Mouse (Mus musculus) embryonic facial prominence, embryonic 11.5 days (tissue): ENCODE data around the gene Apeh. TPM values are rescaled to one million over a fixed set of nuclear protein-coding genes. Genes with fewer than 3 reads are reported as not detected.

ENCODE experiments used
- ATAC-seq: fragments of 200-750 bp; cut with Nextera tagmentation; replicated peaks from 2 replicates; pipeline ENCODE4 v1.8.0; 2017; ENCODE audit warnings: low read depth; ENCODE audit not compliant: insufficient number of reproducible peaks, low FRiP score, low TSS enrichment
- DNase-seq: peaks from one replicate; pipeline ENCODE4 v3.0.0-alpha.2; 2015; ENCODE audit warnings: low spot score
- H3K27ac ChIP-seq: fragments of 300-500 bp; sonication (generic); replicated peaks from 2 replicates; pipeline ENCODE4 v1.5.1; 2014; ENCODE audit warnings: mild to moderate bottlenecking, low read depth, low read length, control low read depth
- H3K27me3 ChIP-seq: fragments of 300-500 bp; sonication (generic); 2 replicates; pipeline ENCODE4 v1.6.1; 2014; ENCODE audit warnings: mild to moderate bottlenecking, low read length, moderate library complexity, mixed read lengths; ENCODE audit not compliant: control insufficient read depth, insufficient read depth
- H3K36me3 ChIP-seq: fragments of 300-500 bp; sonication (generic); replicated peaks from 2 replicates; pipeline ENCODE4 v1.6.1; 2014; ENCODE audit warnings: low read depth, mild to moderate bottlenecking, low read length, moderate library complexity, mixed read lengths; ENCODE audit not compliant: control insufficient read depth, insufficient read depth
- H3K4me1 ChIP-seq: fragments of 300-500 bp; sonication (generic); 2 replicates; pipeline ENCODE4 v1.6.1; 2014; ENCODE audit warnings: low read length, mixed read lengths; ENCODE audit not compliant: control insufficient read depth, insufficient read depth
- H3K4me2 ChIP-seq: fragments of 300-500 bp; sonication (generic); 2 replicates; pipeline ENCODE4 v1.6.1; 2014; ENCODE audit warnings: low read depth, mild to moderate bottlenecking, control low read depth, low read length, moderate library complexity
- H3K4me3 ChIP-seq: fragments of 300-500 bp; sonication (generic); 2 replicates; pipeline ENCODE4 v1.5.1; 2014; ENCODE audit warnings: low read depth, low read length, control low read depth
- H3K9ac ChIP-seq: fragments of 300-500 bp; sonication (generic); replicated peaks from 2 replicates; pipeline ENCODE4 v1.6.1; 2014; ENCODE audit warnings: mild to moderate bottlenecking, control low read depth, low read length
- H3K9me3 ChIP-seq: fragments of 300-500 bp; sonication (generic); replicated peaks from 2 replicates; pipeline ENCODE4 v1.6.1; 2016; ENCODE audit warnings: mild to moderate bottlenecking, low read length, inconsistent platforms, mixed read lengths; ENCODE audit not compliant: control insufficient read depth
- WGBS: fragments of 180-500 bp; shearing (Covaris S2); extraction: QIAGEN DNeasy Blood & Tissue Kit; methylation state at CpG from one replicate; pipeline ENCODE4 v1.1.7; 2014; 5-methylcytosine and 5-hydroxymethylcytosine counted together
- polyA plus RNA-seq: library from polyadenylated mRNA; unstranded; fragments of >200 nt; fragmentation: Nextera tagmentation; extraction: Ambion mirVana; gene quantifications from 2 replicates; pipeline ENCODE4 v1.2.1, GENCODE M21; 2014

The Apeh gene
- 45.3 and 47.2 TPM in 2 replicates for polyA plus RNA-seq

- no peaks in the 10 kb centered on the region for H3K4me1 ChIP-seq
- H3K27me3 ChIP-seq, result no peaks in the 10 kb centered on the region
- no peaks in the 10 kb centered on the region for H3K9me3 ChIP-seq
- peak within 1 kb of the TSS; percentile 66; the same call in 1 of the 2 replicates for H3K27ac ChIP-seq
- peaks cover 5% of the 10 kb centered on the region for H3K36me3 ChIP-seq
- peak within 1 kb of the TSS; percentile 88 for H3K4me2 ChIP-seq
- under 1% methylated on average over 52 of the region's 52 CpGs for WGBS
- ATAC-seq (peak; percentile 90), DNase-seq (peak; percentile 97)
- peak within 1 kb of the TSS; percentile 84 for H3K9ac ChIP-seq
- H3K4me3 ChIP-seq, result peak within 1 kb of the TSS; percentile 77
These were observed at the start of gene Apeh for GRCm38 (mm10) chr9:108094184-108094941. TSS of gene Apeh (minus strand) at chr9:108094606.

- WGBS, result 82% methylated on average over 2 of the region's 2 CpGs
- Histone ChIP-seq H3K9me3 (no peaks in the 10 kb centered on the region), H3K27me3 (no peaks in the 10 kb centered on the region), H3K4me2 (no peak overlapping the region), H3K36me3 (no peaks in the 10 kb centered on the region), H3K27ac (no peak overlapping the region), H3K9ac (no peak overlapping the region), H3K4me3 (no peak overlapping the region), H3K4me1 (no peaks in the 10 kb centered on the region)
- no peak for ATAC-seq
- no peak for DNase-seq
These were observed 49.1 kb upstream of the Apeh start for GRCm38 (mm10) chr9:108143470-108143869.

GRCm38 (mm10) chr9:108141387-108141786, 47.0 kb upstream of the Apeh start:
- ATAC-seq, result no peak
- WGBS, result 85% methylated on average over 10 of the region's 10 CpGs

DNA sequence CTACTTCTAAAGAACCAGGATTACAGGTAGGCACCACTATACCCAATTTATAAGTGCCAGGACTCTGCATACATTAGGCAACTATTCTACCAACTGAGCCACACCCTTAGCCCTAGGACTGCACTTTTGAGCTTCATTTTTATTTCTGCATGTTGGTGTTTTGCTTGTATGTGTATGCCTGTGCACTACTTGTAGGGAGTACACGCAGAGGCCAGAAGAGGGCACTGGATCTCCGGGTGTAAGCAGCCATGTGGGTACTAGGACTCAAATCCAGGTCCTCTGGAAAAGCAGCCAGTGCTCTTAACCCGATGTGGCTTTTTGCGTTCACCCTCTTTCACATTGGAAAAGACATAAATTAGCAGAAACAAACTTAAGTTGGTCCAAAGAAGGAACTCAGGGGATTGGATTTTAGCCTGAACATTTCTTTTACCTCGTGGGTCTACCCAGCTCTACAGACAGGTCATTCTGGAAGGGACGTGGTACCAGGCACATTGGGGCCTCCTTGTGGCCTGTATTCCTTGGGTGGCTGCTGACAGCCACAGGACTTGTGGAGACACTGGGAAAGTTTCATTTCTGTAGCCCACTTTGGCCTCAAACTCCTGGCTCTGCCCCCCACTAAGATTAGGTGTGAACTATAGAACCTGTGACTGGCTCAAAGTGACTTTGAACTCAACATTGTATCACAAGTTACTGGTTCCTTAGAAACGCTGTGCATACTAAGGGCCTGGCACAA, 45.7 kb upstream of the Apeh start:
- no peak for ATAC-seq
- no peak overlapping the region for H3K27ac ChIP-seq
- no peak overlapping the region for H3K9ac ChIP-seq
- H3K4me1 ChIP-seq, result no peaks in the 10 kb centered on the region; the same call in 1 of the 2 replicates
- H3K27me3 ChIP-seq, result no peaks in the 10 kb centered on the region
- no peaks in the 10 kb centered on the region for H3K9me3 ChIP-seq
- WGBS, result 76% methylated on average over 7 of the region's 7 CpGs
- no peak overlapping the region for H3K4me2 ChIP-seq
- no peak for DNase-seq
- no peaks in the 10 kb centered on the region for H3K36me3 ChIP-seq
- H3K4me3 ChIP-seq, result no peak overlapping the region

More at GRCm38 (mm10) chr9:108141387-108141786, 47.0 kb upstream of the Apeh start:
- Histone ChIP-seq H3K4me2 (no peak overlapping the region), H3K36me3 (no peaks in the 10 kb centered on the region), H3K9ac (no peak overlapping the region), H3K4me3 (no peak overlapping the region), H3K27me3 (no peaks in the 10 kb centered on the region), H3K4me1 (no peaks in the 10 kb centered on the region; the same call in 1 of the 2 replicates), H3K9me3 (no peaks in the 10 kb centered on the region), H3K27ac (no peak overlapping the region)
- no peak for DNase-seq

DNA sequence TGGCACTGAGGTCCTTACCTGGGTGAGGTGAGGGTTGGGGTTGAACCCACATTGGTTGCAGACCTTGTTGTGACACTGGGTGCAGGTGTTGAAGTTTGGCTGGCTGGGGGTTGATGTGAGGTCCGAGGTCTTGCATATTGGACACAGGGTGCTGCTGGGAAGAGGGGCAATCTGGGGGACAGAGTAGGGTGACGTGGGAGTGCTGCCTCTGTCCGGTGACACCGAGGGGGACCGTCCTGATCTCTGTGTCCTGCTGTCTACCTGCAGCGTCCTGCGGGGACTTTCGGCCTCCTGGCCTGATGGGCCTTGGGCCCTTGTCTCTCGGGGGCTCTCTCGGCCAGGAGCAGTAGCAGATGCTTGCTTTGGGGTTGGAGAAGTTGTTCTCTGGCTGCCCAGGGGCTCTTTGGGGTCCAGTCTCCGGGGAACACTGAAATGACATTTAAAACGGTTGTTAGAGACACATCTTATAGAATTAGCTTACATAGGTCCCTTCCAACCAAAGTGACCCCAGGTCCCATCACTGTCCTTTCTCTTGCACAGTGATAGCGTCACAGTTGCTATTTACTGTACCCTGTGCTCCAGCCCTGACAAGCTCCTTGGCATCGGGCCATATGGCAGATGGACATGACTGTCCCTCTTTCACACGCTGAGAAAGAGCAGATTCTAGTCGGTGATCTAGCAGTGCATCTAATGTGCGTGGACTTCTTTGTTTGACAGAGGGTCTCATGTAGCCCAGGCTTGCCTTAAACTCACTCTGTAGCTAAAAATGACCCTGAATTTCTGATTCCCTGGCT, 45.0 kb upstream of the Apeh start:
- Histone ChIP-seq H3K9ac (no peak overlapping the region), H3K9me3 (no peaks in the 10 kb centered on the region), H3K27ac (no peak overlapping the region), H3K4me2 (no peak overlapping the region), H3K4me3 (no peak overlapping the region), H3K4me1 (no peaks in the 10 kb centered on the region; the same call in 1 of the 2 replicates), H3K36me3 (no peaks in the 10 kb centered on the region), H3K27me3 (no peaks in the 10 kb centered on the region)
- ATAC-seq (no peak), DNase-seq (no peak)
- 84% methylated on average over 17 of the region's 17 CpGs for WGBS

GRCm38 (mm10) chr9:108138118-108138517, 43.7 kb upstream of the Apeh start:
- no peak overlapping the region for H3K9ac ChIP-seq
- ATAC-seq, result no peak
- no peaks in the 10 kb centered on the region for H3K27me3 ChIP-seq
- H3K4me1 ChIP-seq, result no peaks in the 10 kb centered on the region; the same call in 1 of the 2 replicates
- no peak overlapping the region for H3K4me3 ChIP-seq
- 71% methylated on average over 6 of the region's 6 CpGs for WGBS
- H3K27ac ChIP-seq, result no peak overlapping the region
- no peak overlapping the region for H3K4me2 ChIP-seq
- DNase-seq, result no peak
- no peaks in the 10 kb centered on the region for H3K9me3 ChIP-seq
- H3K36me3 ChIP-seq, result no peaks in the 10 kb centered on the region

GRCm38 (mm10) chr9:108137523-108137922, 43.1 kb upstream of the Apeh start:
- Histone ChIP-seq H3K27me3 (no peaks in the 10 kb centered on the region), H3K4me3 (no peak overlapping the region), H3K9ac (no peak overlapping the region), H3K27ac (no peak overlapping the region), H3K4me1 (no peaks in the 10 kb centered on the region; the same call in 1 of the 2 replicates), H3K36me3 (no peaks in the 10 kb centered on the region), H3K9me3 (no peaks in the 10 kb centered on the region), H3K4me2 (no peak overlapping the region)
- DNase-seq (peak; percentile 68), ATAC-seq (no peak)
- WGBS, result 41% methylated on average over 17 of the region's 17 CpGs
